Mouse (Mus musculus): ENCODE measurements around the gene Slit1. TPM values are rescaled to one million over a fixed set of nuclear protein-coding genes. Genes with fewer than 3 reads are reported as not detected.
A peak's percentile ranks its signal among the peaks of the same experiment; 100 is the strongest.

Slit1 gene
- polyA plus RNA-seq, 1 experiment from 2014 or later = 2.3 TPM

DNA sequence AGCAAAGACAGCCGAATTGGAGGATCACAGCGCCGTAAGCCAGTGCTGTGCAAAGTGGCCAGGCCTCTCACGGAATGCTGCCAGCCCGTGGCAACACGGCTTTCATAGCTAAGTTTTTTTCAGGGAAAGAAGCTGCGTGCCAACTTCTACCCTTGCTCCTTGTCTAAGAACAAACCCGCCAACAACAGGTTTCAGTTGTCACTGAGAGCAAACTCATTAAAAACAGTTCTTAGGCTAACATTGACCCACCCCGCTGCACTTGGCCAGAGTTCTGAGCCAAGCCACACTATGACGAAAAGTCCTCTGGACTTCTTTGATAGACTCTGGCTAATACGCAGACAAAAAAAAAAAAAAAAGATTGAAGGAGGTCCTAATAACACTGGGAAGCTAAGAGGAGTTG, 114.5 kb downstream of the Slit1 start:
- no peak overlapping the region for H3K4me3 ChIP-seq
- H3K27me3 ChIP-seq (replicated peaks; ENCODE audit: low read depth, poor library complexity, severe bottlenecking) = peaks cover 22% of the 10 kb centered on the region
- DNase-seq (ENCODE audit: low spot score) = no peak
- no peak overlapping the region for H3K27ac ChIP-seq (replicated peaks)
- peaks cover 3% of the 10 kb centered on the region; the same call in 1 of the 2 replicates for H3K36me3 ChIP-seq (replicated peaks)
- peaks cover 3% of the 10 kb centered on the region; the same call in 1 of the 2 replicates for H3K9me3 ChIP-seq
- H3K4me1 ChIP-seq = peaks cover 5% of the 10 kb centered on the region
- WGBS = 87% methylated on average over 11 of the region's 11 CpGs

DNA sequence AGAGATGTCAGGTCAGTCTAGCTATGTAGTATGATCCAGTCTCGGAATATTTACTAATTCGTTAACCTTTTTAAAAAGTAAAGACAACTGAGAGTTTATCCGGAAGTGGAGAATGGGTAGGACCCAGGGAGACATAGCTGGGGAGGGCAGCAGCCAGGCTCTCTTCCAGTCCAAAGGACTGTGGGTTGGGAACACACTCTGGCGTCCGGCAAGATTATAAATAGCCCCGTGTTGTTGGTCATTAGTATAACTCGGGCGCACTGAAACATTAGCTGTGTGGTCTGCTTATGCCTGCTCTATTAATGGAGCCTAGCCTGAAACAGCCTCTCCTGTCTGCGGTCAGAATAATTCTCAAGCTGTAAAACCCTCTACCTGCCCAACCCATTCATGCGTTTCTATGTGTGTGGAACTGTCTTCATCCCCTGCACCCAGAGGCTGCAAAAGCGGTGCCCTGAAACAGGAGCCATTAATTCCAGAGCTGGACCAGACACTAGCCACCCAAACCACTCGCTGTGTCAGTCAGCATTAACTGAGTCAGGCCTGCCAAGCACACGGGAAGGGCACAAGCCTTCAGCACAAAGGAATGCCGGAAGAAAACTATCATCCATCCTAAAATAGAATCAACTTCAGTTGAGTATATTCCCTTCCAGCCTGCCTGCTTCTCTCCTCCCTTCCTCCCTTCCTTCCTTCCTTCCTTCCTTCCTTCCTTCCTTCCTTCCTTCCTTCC, 122.9 kb downstream of the Slit1 start:
- 90% methylated on average over 14 of the region's 14 CpGs for WGBS
- no peak overlapping the region for H3K27ac ChIP-seq (replicated peaks)
- H3K9me3 ChIP-seq = peaks cover 3% of the 10 kb centered on the region; the same call in 1 of the 2 replicates
- H3K27me3 ChIP-seq (replicated peaks; ENCODE audit: low read depth, poor library complexity, severe bottlenecking) = peaks cover 80% of the 10 kb centered on the region
- H3K4me3 ChIP-seq = no peak overlapping the region
- peaks cover 3% of the 10 kb centered on the region; the same call in 1 of the 2 replicates for H3K36me3 ChIP-seq (replicated peaks)
- no peak for DNase-seq (ENCODE audit: low spot score)
- peaks cover 36% of the 10 kb centered on the region for H3K4me1 ChIP-seq

DNA sequence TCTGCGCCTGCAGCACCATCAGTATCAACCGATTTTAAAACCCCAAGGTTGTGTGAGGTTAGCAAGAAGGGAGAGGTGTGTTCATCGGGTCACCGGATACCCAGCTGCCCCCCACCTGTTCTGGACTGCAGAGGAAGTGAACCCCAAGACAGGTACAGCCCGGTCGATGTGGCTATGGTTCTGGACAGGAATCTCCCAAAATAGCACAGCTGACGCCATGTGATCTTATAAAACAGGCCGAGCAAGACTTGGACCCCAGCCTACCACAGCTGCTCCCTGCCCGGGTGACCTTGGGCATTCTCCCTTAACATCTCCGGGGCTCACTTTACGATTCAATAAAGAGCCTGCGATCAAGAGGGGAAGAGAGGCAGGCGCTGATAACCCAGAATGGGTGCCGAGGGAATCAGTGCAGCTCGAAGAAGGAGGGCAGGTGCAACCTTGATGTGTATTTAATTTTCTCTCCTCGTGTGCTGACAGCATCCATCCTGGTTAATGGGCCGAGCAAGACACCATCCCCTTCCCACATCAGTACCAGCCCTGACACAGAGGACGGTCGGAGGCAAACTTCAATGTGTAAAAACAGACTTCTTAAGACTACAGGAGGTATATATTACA, 124.6 kb downstream of the Slit1 start:
- H3K9me3 ChIP-seq = no peaks in the 10 kb centered on the region
- peaks cover 89% of the 10 kb centered on the region for H3K27me3 ChIP-seq (replicated peaks; ENCODE audit: low read depth, poor library complexity, severe bottlenecking)
- no peak overlapping the region for H3K4me3 ChIP-seq
- DNase-seq (ENCODE audit: low spot score) = no peak
- H3K36me3 ChIP-seq (replicated peaks) = no peaks in the 10 kb centered on the region
- peak overlapping the region; percentile 44; the same call in 1 of the 2 replicates for H3K27ac ChIP-seq (replicated peaks)
- WGBS = 80% methylated on average over 19 of the region's 19 CpGs
- peaks cover 52% of the 10 kb centered on the region for H3K4me1 ChIP-seq

DNA sequence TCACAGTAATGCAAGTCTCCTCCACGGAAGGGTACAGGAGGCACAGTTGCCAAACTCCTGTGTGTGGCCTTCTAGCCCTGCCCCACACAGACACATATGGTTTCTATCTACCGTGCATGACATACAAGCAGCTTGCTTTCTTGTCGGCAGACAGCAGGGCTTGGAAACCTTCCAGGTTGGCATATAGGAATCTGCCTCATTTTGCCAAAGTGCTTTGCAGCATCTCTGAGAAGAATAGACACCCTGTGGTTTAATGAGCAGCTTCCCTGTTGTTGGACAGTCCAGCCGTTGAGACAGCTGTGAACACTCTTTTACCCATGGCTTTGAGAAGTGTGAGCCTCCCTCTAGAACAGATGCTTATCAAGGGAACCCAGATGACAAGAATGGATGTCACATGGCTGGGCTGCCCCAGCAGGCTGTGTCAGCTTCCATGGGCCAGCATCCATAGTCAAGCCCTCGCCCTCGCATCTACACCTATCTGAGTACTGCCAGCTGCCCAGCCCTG, 125.3 kb downstream of the Slit1 start:
- Histone ChIP-seq H3K27ac (replicated peaks) (no peak overlapping the region; the same call in 1 of the 2 replicates), H3K4me1 (peaks cover 59% of the 10 kb centered on the region), H3K27me3 (replicated peaks; ENCODE audit: low read depth, poor library complexity, severe bottlenecking) (peaks cover 91% of the 10 kb centered on the region), H3K4me3 (no peak overlapping the region), H3K36me3 (replicated peaks) (no peaks in the 10 kb centered on the region), H3K9me3 (no peaks in the 10 kb centered on the region)
- DNase-seq (ENCODE audit: low spot score) = peak; percentile 49
- WGBS = 49% methylated on average over 6 of the region's 6 CpGs

DNA sequence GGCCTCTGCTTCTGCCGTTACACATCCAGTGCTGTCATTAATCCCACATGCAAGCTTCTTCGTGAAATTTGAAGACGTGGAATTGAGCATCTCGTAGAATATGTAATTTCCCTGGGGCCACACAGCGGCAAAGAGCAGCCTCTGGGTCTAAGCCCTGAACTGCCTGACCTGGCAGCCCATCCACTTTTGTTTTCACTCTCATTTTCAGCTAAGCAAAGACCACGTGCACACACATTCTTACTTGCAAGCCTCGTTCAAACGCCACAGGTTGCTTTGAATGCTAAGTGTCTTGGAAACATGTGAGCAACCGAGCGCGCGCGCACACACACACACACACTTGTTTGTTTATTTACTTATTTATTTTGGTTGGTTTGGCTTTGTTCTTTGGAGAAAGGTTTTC, 126.4 kb downstream of the Slit1 start:
- no peaks in the 10 kb centered on the region for H3K36me3 ChIP-seq (replicated peaks)
- peak; percentile 20 for DNase-seq (ENCODE audit: low spot score)
- no peaks in the 10 kb centered on the region for H3K9me3 ChIP-seq
- peaks cover 67% of the 10 kb centered on the region for H3K4me1 ChIP-seq
- 50% methylated on average over 13 of the region's 13 CpGs for WGBS
- peaks cover 93% of the 10 kb centered on the region for H3K27me3 ChIP-seq (replicated peaks; ENCODE audit: low read depth, poor library complexity, severe bottlenecking)
- no peak overlapping the region for H3K4me3 ChIP-seq
- peak overlapping the region; percentile 37; the same call in 1 of the 2 replicates for H3K27ac ChIP-seq (replicated peaks)

DNA sequence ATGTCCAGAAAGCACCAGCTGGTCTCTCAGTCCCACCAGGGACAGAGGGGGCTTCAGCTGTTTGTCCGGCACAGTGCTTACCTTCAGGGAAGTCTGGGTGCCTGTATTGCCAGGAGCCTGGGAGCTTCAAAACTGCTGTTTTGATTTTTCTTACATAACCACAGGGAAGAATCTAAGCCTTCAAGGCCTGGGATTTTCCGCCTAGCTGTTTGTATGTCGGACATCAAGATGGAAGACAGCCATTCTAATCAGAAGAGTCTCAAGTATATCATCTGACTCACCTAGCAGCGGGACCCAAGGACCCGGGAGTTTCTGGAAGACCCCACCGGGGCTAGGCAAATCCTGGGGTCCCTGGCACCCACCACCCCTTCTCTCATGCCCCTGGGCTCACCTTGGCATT, 127.2 kb downstream of the Slit1 start:
- no peaks in the 10 kb centered on the region for H3K36me3 ChIP-seq (replicated peaks)
- H3K4me1 ChIP-seq = peaks cover 67% of the 10 kb centered on the region
- peak overlapping the region; percentile 37; the same call in 1 of the 2 replicates for H3K27ac ChIP-seq (replicated peaks)
- H3K9me3 ChIP-seq = no peaks in the 10 kb centered on the region
- 0 out of 2 replicates have a peak overlapping the region, but pooled peaks have one; percentile 12 for H3K4me3 ChIP-seq
- DNase-seq (ENCODE audit: low spot score) = no peak
- 65% methylated on average over 6 of the region's 6 CpGs for WGBS
- H3K27me3 ChIP-seq (replicated peaks; ENCODE audit: low read depth, poor library complexity, severe bottlenecking) = peaks cover 93% of the 10 kb centered on the region

DNA sequence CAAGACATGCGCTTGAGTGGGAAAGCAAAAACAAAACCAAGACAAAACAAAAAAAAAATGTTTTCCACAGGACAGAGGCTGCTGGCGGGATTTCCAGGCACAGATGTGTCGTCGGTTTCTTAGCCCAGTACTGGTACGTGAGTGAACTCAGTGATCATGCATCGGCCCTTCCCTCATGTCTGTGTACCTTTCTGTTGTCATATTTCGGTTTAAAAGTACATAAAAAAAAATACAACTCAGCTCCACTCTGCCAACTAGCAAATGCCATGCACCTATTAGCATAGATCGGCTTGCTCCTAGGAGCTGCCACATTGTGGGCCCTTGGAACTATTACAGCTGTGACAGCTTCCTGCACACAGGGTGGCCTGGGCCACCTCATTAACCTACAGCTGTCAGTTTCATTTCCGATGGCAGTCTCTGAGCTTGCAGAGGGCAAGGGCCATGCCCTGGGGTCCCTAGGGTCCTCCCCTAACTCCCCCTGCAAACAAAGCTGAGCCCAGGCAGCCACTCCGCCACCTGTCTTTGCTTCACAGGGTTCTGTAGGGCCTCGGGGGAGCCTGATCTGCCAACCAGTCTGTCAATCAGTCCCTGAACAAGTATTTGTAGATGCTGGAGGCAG, 127.8 kb downstream of the Slit1 start:
- peaks cover 93% of the 10 kb centered on the region for H3K27me3 ChIP-seq (replicated peaks; ENCODE audit: low read depth, poor library complexity, severe bottlenecking)
- H3K27ac ChIP-seq (replicated peaks) = no peak overlapping the region; the same call in 1 of the 2 replicates

DNA sequence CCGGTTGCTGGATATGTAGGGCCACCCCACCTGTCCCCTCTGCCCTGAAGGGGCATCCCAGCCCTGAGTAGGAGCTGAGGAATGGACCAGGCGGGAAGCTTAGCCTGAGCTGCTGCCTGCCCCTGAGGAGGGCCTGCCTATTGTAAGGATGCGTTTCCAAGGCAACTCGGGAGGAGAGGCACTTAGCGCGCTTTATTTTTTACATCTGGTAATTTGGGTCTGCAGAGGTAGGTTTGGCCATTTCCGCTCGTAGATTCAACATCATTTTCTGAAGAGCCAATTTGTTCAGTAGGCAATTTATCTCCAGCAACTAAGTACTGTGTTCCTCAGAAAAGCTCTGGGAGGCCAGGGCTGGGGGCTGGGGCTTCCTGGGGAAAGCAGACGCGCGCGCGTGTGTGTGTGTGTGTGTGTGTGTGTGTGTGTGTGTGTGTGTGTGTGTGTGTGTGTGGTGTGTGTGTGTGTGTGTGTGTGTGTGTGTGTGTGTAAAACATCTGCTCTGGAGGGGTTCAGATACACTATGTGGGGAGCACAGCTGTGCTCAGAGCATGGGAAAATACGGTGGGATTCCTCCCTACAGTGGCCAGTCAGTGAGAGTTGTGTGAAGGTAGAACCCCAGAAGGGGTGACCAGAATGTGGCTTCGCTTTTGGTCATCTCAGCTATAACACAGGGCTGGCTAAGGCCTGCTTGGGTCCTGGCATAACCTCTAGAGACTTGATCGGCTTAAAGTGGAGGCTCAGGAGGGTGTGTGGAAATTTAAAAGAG, 130.0 kb downstream of the Slit1 start:
- Histone ChIP-seq H3K27me3 (replicated peaks; ENCODE audit: low read depth, poor library complexity, severe bottlenecking) (peaks cover 86% of the 10 kb centered on the region), H3K9me3 (peaks cover 9% of the 10 kb centered on the region), H3K4me3 (peak overlapping the region; percentile 33), H3K27ac (replicated peaks) (peak overlapping the region; percentile 51; the same call in 1 of the 2 replicates), H3K36me3 (replicated peaks) (peaks cover 5% of the 10 kb centered on the region; the same call in 1 of the 2 replicates), H3K4me1 (peaks cover 61% of the 10 kb centered on the region)
- WGBS = 26% methylated on average over 16 of the region's 16 CpGs
- peak; percentile 77 for DNase-seq (ENCODE audit: low spot score)

More for the DNA sequence above, 127.8 kb downstream of the Slit1 start:
- peaks cover 2% of the 10 kb centered on the region; the same call in 1 of the 2 replicates for H3K36me3 ChIP-seq (replicated peaks)
- peaks cover 4% of the 10 kb centered on the region for H3K9me3 ChIP-seq
- 0 out of 2 replicates have a peak overlapping the region, but pooled peaks have one; percentile 12 for H3K4me3 ChIP-seq
- 30% methylated on average over 11 of the region's 11 CpGs for WGBS
- peaks cover 67% of the 10 kb centered on the region for H3K4me1 ChIP-seq
- peak; percentile 88 for DNase-seq (ENCODE audit: low spot score)

DNA sequence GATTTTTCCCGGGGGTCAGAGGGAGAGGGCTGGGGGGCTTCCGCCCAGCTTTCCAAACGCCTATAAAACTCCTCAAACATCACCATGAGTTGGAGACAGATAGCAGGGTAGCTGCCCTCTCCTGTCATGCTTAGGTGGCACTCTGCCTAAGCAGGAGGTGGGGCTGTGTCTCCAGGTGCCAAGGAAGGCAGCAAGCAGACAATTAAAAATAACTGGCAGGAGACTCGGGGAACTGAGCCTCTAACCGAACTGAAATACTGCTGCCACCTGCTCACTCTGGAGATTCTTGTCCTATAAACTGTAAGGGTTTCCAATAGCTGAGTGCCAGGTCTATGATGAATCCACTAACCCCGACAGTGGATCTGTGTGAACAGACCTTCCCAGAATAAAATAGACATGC, 131.8 kb downstream of the Slit1 start:
- Histone ChIP-seq H3K27ac (replicated peaks) (no peak overlapping the region), H3K9me3 (peaks cover 9% of the 10 kb centered on the region), H3K36me3 (replicated peaks) (peaks cover 5% of the 10 kb centered on the region; the same call in 1 of the 2 replicates), H3K4me1 (peaks cover 43% of the 10 kb centered on the region), H3K4me3 (no peak overlapping the region), H3K27me3 (replicated peaks; ENCODE audit: low read depth, poor library complexity, severe bottlenecking) (peaks cover 73% of the 10 kb centered on the region)
- no peak for DNase-seq (ENCODE audit: low spot score)
- WGBS = 82% methylated on average over 6 of the region's 6 CpGs

DNA sequence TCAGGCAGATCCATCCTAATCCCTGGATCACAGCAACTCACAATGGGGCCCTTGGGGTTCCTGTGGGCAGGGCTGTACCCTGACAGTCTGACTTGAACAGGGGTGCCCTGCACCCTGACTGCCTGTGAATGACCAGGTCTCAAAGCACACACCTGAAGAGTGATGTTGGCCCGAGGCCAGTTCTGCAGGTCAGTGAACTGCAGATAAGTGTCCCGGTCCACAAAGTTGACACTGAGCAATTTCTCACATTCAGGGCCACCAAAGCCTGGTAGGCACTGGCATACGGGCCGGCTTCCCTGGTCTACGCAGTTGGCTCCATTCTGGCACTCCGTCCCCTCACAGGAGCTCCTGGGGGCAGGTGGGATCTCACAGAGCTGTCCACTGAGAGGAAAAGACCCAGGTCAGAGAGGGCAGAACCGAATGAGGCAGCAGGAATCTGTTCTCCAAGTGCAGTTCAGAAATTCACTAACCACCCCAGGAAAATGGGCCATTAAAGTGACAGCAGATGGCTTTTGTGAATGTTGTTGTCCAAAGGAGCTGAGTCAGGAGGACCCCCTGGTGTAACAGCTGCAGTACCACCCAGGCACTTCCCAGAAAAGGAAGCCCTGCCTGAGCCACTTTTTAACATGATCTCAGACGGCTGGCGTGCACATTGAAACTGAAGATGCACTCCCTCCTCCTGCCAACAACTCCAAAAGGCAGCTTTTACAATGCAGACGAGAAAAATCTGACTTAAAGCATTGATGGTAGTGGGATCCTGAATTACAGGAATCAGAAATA, 137.1 kb downstream of the Slit1 start:
- Histone ChIP-seq H3K36me3 (replicated peaks) (peaks cover 5% of the 10 kb centered on the region; the same call in 1 of the 2 replicates), H3K9me3 (peaks cover 9% of the 10 kb centered on the region), H3K27me3 (replicated peaks; ENCODE audit: low read depth, poor library complexity, severe bottlenecking) (peaks cover 37% of the 10 kb centered on the region), H3K4me3 (no peak overlapping the region), H3K4me1 (0 out of 2 replicates have a peak, but pooled peaks cover under 1% of the 10 kb centered on the region), H3K27ac (replicated peaks) (no peak overlapping the region)
- 78% methylated on average over 10 of the region's 10 CpGs for WGBS
- DNase-seq (ENCODE audit: low spot score) = no peak

DNA sequence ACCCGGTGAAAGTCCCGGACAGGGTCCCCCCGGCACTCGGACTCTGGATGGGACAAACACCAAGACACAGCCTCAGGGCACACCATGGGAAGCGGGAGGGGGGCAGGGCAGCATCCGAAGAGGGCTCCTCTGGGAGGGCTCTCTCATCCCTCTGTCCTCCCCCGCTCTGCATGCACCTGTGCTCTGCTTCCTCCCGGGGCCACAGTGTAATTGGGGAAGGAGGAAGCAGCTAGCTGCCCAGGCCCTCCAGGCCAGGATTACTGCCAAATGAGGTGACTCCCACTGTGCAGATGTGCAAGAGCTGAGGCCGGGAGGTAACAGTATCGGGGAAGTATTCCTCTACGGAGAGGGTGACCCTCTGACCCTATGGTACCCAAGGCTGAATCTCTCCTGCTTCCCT, 142.8 kb downstream of the Slit1 start:
- no peaks in the 10 kb centered on the region for H3K36me3 ChIP-seq (replicated peaks)
- whole genome bisulfite sequencing = 37% methylated on average over 11 of the region's 11 CpGs
- peaks cover 10% of the 10 kb centered on the region for H3K4me1 ChIP-seq
- no peaks in the 10 kb centered on the region for H3K9me3 ChIP-seq
- no peak for DNase-seq (ENCODE audit: low spot score)
- no peak overlapping the region for H3K27ac ChIP-seq (replicated peaks)
- no peak overlapping the region for H3K4me3 ChIP-seq
- H3K27me3 ChIP-seq (replicated peaks; ENCODE audit: low read depth, poor library complexity, severe bottlenecking) = peaks cover 20% of the 10 kb centered on the region

All from embryonic facial prominence, embryonic 10.5 days (tissue).